Mouse (Mus musculus): ENCODE measurements at regions not wholly inside any gene's neighbourhood (a gene's known extent, or its start where the extent isn't known, plus 50 kb on each side); places are given as distances from the start of the nearest gene placed in this dataset.
"Not testable (repeated sequence)": the region's sequence is repeated elsewhere in the genome, so short reads cannot be mapped to it uniquely, and the experiment has no call there.

DNA sequence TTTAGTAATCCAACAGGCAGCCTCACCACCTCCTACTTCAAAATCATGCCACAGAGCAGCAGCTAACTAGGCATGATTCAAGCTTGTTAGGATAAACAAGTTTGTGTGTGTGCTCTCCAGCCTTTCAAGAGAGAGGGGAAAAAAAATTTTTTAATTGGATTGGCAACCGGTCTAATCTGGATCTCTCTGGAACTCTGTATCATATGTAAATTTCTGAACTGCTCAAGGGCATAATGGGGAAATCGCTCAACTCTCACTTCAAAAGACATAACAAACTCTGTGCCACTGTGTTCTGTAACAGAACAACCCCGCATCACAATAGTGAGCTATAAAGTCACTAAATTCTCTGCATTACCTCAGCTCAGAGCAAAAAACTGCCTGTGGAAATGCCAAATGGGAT, 147.9 kb upstream of the Krtap11-1 start:
- no peak for ATAC-seq (replicated peaks; ENCODE audit: low read depth, poor library complexity, severe bottlenecking)

DNA sequence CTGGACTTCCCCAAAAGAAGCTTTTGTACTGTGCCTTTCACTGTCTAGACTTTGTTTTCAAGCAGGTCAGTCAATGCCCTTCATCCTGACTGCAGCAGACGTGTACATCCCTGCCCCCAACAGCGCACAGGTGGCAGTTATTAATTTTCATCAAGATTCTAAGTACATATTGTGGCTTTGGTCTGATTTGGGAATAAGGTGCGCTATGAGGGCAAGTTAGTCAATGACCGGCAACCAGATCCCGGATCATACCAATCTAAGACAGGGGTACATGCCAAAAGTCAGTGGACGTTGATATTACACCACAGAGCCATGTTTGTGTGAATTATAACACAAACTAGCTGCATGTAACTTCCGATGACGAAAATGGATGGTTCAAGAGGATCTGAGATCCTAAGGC, 144.7 kb upstream of the Krtap11-1 start:
- not testable (repeated sequence) for ATAC-seq (replicated peaks; ENCODE audit: low read depth, poor library complexity, severe bottlenecking)

DNA sequence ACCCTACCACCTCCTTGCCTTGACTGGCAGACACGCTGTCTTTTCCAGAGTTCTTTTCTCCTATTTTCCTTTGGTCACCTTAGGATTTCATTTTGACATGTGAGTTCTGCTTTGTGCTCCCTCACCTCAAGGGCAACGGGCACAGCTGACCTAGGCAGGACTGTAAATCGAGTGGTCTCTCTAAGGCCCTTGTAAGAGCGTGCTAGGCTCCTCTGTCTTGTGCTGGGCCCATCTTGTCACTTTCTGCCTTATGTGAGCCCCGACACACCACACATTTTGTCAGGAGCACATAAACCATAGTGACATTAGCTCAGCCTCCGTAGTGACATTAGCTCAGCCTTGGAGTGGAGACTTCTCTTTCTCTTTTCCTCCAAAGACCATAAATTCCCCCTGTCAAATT, 133.3 kb upstream of the Krtap11-1 start:
- no peak for ATAC-seq (replicated peaks; ENCODE audit: low read depth, poor library complexity, severe bottlenecking)

DNA sequence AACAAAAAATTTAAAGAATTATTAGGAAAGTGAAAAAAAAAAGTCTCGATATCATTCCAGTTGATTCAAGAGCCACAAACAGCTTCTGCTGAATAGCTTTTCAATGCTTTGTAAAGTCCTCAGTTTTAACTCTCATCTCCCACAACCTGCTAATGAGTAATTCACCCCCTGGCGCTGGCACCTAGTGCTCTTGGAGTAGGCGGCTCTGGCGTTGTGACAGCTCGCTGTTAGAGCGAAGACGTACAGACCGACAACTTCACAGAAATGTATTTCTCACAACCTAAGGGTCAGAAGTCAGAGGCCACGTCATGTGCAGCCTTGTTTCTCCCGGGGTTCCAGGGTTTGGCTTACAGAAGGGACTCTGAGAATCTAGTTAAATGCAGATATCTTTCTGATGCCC, 132.2 kb upstream of the Krtap11-1 start:
- no peak for ATAC-seq (replicated peaks; ENCODE audit: low read depth, poor library complexity, severe bottlenecking)

DNA sequence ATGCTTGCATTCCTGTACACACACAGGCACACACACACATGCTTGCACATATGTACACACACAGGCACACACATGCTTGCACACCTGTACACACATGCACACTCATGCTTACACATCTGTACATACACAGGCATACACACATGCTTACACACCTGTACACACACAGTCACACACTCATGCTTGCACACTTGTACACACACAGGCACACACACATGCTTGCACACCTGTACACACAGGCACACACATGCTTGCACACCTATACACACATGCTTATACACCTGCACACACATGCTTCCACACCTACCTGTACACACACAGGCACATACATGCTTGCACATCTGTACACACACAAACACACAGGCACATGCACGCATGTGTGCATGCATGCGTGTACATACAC, 131.4 kb upstream of the Krtap11-1 start:
- no peak for ATAC-seq (replicated peaks; ENCODE audit: low read depth, poor library complexity, severe bottlenecking)

DNA sequence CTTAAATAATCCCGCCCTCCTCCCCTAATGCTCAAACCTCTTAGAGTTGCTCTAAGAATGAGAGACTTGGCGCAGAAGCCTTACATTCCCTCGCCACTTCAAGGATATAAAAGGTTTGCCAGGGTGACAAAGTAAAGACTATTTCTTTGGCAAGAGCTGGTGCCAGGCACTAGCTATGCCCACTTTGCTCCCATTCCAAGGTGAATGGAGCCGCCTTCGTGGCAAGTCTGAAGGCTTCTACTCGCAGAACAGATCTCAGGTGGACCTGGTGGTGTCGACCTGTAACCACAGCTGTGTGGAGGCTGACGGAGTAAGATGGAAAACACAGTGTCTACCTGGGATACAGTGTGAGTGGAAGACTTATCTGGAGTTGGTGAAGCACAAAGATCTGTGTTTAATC, 130.8 kb upstream of the Krtap11-1 start:
- no peak for ATAC-seq (replicated peaks; ENCODE audit: low read depth, poor library complexity, severe bottlenecking)

DNA sequence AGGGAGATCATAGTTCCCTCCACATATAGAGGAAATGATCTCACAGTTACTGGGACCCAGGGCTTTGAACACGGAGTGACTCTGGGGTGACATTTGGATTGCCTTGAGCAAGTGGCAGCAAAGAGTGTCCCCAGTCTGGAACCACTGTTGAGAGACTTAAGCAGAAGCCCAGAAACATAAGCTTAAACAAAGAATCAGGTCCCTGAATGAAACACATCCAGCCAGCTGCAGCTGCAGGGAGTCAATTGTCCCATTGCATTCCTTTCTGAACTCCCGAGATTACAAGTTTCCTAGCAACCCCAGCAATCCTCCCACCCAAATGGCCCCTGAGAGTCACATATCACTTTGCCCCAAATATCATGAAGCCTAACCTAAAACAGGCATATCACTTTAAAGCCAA, 128.7 kb upstream of the Krtap11-1 start:
- no peak for ATAC-seq (replicated peaks; ENCODE audit: low read depth, poor library complexity, severe bottlenecking)

DNA sequence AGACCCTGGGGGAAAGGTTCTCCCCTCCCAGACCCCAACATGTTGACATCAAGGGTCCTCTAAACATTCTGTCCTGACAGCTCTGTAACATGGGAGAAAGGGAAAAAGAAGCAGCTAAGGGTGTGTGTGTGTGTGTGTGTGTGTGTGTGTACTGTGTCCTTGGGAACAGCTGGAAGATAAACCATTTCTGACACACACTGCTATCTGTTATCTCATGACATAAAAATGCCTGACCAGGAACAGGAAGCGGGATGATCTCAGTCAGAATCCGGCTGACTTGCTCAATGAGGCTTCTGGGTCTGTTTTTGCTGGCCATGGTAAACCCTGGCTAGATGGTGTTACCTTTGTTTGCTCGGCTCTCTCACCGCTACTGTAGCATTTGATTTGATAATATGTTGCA, 124.8 kb upstream of the Krtap11-1 start:
- ATAC-seq (replicated peaks; ENCODE audit: low read depth, poor library complexity, severe bottlenecking), result no peak

DNA sequence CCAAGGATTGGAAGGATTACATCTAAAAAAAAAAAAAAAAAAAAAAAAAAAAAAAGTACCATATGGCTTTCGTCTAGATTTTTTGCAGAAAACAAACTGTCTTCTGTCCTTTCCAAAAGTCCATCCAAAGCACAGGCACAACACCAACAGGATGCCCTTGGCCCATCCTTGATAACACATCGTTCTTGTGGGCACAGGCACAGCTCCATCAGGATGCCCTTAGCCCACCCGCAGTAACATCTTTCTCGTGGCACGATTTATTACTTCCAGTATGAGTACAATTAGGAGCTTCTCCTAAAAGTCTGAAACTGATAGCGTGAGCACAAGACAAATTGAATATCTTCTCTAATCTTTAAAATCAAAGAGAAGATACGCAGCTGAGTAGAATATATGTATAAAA, 124.4 kb upstream of the Krtap11-1 start:
- no peak for ATAC-seq (replicated peaks; ENCODE audit: low read depth, poor library complexity, severe bottlenecking)

DNA sequence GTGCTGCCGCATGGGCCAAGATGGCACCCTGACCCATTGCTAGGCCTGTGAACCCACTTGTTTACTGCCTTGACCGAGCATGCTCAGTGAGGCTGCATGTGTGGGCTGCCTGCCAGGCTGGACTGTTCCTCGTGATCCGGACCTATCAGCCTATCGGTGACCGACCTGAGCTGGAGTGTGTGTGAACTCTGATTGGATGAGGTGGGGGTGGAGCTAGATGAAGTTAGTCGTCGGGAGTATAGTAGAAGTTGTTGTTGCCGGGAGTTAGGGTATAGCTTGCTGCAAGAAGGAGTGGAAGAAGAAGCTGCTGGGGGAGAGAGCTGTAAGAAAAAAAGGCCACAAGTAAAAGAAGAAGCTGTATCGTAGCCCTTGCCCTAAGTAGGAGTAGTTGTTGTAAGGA, 122.3 kb upstream of the Krtap11-1 start:
- ATAC-seq (replicated peaks; ENCODE audit: low read depth, poor library complexity, severe bottlenecking), result no peak

DNA sequence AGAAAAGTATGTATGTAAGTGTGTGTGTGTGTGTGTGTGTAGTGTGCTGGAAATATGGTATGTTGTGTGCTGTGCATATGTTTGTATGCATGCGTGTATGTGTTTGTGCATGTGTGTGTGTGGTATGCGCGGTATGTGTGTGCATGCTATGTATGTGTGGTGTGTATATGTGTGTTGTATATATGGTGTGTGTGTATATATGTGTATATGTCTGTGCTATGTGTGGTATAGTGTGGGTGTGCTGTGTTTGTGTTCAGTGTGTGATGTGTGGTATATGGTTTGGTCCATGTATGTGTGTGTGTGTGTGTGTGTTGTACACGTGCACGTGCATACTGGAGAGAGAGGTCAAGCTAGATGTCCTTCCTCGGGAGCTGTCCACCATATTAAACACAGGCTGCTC, 108.5 kb upstream of the Krtap11-1 start:
- no peak for ATAC-seq (replicated peaks; ENCODE audit: low read depth, poor library complexity, severe bottlenecking)

DNA sequence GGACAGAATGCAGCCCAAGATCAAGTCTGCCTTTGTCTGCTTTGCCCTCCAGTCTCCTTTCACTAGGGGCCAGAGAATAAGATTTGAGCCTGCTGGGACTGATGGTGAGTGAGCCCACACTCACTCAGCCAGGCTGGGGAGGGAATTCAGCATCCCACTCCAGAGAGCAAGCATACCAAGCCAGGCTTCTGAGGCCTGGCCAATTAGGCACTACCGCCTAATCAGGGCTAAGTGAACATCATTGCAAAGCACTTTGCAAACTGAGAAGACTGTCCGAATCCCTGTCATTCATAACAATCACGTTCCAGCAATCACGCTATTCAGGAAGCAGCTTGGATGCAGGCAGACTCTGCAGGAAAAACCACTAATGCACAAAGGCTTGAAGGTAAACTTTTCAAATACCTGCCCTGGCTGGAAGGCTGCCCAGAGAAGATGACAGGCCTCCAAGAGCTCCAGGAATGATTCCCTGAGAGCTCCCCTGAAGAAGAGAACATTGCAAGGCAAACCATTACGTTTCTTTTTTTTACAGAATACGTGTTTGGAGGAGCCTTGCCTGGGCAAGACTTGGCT, 107.5 kb upstream of the Krtap11-1 start:
- ATAC-seq (replicated peaks; ENCODE audit: low read depth, poor library complexity, severe bottlenecking), result no peak

DNA sequence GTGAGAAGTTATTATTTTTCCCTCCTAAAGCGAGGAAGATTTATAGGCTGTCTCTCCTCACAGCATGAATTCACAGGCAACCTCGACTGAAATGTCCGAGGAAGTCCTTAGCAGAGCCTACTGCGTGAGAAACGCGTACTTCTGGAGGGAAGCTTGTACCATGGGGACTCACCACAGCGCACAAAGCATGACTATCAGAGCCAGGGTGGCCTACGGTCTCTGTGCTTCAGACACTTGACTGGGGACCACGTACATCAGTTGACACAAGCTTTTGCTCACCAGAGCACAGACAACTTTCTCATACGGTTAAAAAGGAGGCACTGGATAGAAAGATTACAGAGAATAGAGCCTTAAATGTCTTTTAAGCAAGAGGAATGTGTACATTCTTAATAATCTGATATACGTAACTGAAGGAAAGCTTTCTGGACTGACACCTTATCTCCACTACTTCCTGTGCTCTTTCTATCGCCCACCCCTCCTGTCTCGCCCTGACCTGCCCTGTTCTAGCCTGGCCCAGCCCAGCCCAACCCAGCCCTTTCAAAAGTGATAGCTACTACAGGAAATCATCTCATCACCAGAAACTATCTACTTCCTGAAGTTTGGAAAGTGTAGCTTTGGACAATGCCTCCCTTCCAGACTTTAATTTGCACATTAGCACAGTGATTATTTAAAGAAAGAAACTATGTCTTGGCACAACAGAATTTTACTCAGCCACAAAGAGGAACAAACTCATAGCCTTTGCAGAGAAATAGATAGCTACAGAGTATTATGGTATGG, 104.2 kb upstream of the Krtap11-1 start:
- peak; percentile 90 for ATAC-seq (replicated peaks; ENCODE audit: low read depth, poor library complexity, severe bottlenecking)

DNA sequence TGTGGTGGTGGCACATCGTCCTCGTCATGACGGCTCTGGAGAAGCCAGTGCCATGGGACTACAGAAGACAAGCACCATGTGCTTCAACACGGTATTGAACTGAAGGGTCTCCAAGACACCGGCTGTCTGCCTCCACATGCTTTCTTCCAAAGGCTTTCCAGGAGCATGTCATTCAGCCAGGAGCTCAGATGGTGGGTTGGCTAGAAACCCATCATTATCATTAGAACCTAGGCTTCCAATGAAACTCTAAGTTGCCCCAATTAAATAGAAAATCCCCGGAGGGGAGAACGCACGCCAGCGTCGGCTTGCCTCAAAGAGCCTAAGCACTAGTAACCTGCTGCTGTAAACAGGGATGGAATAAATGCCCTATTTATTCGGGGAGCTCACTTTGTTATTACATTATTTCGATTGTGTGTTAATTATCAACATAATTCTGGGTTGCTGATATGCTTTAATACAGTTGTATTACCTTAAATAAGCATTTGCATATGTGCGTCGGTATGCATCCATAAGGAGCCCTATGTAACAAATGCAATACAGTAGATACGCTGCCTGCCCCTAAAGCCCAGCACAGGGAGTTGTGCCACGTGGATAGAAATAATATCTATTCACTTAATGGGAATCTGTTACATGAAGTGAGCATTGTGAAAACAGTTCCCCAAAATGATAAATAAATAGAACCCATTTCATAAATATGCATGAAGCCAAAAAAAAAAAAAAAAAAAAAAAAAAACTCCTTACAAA, 103.3 kb upstream of the Krtap11-1 start:
- no peak for ATAC-seq (replicated peaks; ENCODE audit: low read depth, poor library complexity, severe bottlenecking)

DNA sequence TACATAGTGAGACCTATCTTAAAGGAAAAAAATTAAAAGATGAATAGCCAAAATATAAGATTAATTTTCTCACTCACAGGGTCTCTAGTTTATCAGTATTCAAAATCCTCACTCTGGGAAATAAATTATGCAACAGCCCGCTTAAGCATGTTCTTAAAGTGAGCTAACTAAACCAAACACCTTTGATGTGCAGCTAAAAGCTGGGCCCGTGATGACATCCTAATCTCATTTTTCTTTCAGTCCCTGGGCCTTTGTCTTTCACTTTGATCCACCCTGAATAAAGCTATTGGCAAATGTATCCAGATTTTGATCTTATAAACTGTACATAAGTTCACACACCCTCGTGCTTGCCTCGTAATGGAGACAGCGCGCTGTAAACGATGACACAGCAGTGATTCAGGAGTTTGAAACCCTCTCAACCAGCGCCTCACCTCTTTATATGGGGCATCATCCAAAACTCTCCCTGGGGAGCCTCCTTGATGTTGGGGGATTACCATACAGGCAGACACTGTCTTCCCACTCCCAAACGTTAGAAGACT, 100.3 kb upstream of the Krtap11-1 start:
- no peak for ATAC-seq (replicated peaks; ENCODE audit: low read depth, poor library complexity, severe bottlenecking)

DNA sequence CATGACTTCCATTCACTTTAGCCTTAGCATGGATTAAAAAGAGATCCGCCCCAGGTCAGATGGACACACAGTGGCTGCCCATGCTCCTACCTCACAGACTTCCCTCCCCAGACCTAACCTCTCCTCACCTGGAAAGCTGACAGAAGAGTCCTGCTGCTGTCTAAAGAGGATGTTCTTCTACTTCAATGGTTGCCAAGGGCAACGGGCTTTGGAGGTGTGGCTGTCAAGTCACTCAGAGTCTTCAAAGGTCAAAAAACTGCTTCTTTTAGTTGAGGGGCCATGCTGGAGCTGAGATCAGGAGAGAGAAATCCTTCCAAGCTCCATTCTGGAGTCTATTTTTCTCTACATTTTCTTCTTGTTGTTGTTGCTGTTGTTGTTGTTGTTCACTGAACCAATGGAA, 89.1 kb upstream of the Krtap11-1 start:
- no peak for ATAC-seq (replicated peaks; ENCODE audit: low read depth, poor library complexity, severe bottlenecking)

DNA sequence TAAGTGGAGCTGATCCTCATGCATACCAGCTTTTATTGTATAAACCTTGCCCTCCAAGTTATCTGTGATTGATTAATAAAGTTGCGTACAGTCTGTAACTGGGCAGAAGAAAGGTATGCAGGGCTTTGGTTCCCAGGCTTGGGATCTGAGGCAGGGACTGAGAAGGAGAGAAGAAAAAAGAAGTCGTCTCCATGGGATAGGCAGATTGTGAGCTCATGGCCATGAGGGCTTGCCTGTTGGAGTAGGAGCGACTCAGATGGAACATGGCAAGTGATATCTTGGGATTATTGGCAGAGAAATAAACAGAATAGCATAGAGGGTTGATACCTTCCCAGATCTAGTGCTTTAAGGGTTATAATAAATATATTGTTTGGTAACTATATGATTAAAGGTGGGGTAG, 85.1 kb upstream of the Krtap11-1 start:
- no peak for ATAC-seq (replicated peaks; ENCODE audit: low read depth, poor library complexity, severe bottlenecking)

DNA sequence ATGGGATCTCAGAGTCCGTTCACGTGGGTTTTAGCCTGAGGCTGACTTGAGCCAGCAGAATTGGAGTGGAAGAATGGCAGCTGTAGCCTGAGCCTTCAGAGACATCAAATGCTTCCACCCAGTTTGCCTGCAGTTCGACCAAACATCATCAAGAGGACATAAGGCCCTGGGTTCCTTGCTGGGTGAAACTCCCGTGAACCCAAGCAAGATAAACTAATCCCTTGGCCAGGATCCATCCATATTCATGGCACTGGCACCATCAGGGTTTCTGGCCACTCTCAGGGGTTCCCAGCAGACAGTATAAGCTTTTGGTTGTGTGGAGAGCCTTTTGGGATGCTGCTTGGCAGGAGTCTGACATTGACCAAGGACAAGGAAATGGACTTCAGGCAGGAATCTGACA, 77.7 kb upstream of the Krtap11-1 start:
- ATAC-seq (replicated peaks; ENCODE audit: low read depth, poor library complexity, severe bottlenecking), result no peak

DNA sequence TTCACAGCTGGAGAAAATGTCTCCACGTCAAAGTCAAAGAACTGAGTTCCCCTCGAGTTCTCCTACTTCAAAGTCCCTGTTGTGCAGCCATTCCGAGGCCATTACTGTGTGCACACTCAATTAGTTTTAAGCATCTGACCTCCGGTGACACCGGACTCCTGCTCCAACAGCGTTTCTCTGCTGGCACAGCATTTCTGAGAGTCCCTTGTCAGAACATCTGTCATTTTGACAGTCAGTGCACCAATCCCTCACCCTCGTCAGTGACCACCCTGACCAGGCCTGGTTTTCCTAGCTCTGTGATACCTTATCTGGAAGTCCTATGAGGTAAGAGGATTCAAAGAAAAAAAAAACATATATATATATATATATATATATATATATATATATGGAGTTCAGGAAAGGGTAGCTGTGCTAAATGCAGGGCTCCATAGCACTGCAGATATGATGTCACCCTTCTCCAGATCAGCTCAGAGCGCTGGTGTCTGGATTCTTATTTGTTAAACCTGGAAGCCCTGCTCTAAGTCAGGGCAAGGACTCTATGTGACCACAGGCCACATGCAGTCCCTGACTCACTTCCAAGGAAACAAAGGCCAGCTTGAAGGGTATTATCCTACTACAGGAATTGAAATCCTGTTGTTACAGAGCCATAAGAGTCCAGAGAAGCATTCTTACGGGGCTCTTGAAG, 63.1 kb upstream of the Krtap11-1 start:
- ATAC-seq (replicated peaks; ENCODE audit: low read depth, poor library complexity, severe bottlenecking), result no peak

DNA sequence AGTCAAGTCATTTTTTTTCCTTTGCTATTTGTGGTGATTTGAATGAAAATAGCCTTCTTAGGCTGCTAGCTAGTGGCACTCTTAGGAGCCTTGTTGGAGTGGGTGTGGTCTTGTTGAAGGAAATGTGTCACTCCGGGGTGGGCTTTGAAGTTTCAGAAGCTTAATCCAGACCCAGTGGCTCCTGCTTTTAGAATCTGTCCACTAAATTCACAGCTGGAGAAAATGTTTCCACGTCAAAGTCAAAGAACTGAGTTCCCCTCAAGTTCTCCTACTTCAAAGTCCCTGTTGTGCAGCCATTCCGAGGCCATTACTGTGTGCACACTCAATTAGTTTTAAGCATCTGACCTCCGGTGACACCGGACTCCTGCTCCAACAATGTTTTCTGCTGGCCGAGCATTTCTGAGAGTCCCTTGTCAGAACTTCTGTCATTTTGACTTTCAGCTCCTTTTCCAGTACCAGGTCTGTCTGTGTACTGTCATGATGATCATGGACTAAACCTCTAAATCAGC, 61.2 kb upstream of the Krtap11-1 start:
- ATAC-seq (replicated peaks; ENCODE audit: low read depth, poor library complexity, severe bottlenecking), result no peak
